Mouse (Mus musculus) adrenal gland, postnatal 25 days (tissue): ENCODE data around the gene Spag7. TPM values are rescaled to one million over a fixed set of nuclear protein-coding genes. Genes with fewer than 3 reads are reported as not detected.

Experiments
- DNase-seq: peaks from one replicate; pipeline ENCODE4 v3.0.0; 2021; ENCODE audit warnings: mixed read lengths
- total RNA-seq: library from RNA; stranded (reverse); gene quantifications from 2 replicates; pipeline ENCODE4 v1.2.3, GENCODE M21; 2021

The Spag7 gene
- total RNA-seq, 1 experiment from 2014 or later = 88.3 TPM

GRCm38 (mm10) chr11:70655571-70656455, 13.4 kb downstream of the Spag7 start:
- DNase-seq = peak; percentile 70

GRCm38 (mm10) chr11:70654923-70655570, 14.2 kb downstream of the Spag7 start:
- peak; percentile 88 for DNase-seq

- peak; percentile 87 for DNase-seq
Observed at GRCm38 (mm10) chr11:70654198-70654922, 14.9 kb downstream of the Spag7 start, which contains the start of gene Pfn1. Gene Pfn1 (minus strand): TSS chr11:70654644.

GRCm38 (mm10) chr11:70653345-70654197, 15.6 kb downstream of the Spag7 start:
- peak; percentile 77 for DNase-seq

GRCm38 (mm10) chr11:70652884-70653344, 16.3 kb downstream of the Spag7 start:
- DNase-seq = no peak

- no peak for DNase-seq
Observed at GRCm38 (mm10) chr11:70652029-70652883, 17.0 kb downstream of the Spag7 start.

- DNase-seq = peak; percentile 57
Observed at GRCm38 (mm10) chr11:70651391-70651790, 17.8 kb downstream of the Spag7 start.

GRCm38 (mm10) chr11:70650322-70651175, 18.7 kb downstream of the Spag7 start:
- no peak for DNase-seq

GRCm38 (mm10) chr11:70649185-70649734, 20.0 kb downstream of the Spag7 start:
- DNase-seq = no peak

GRCm38 (mm10) chr11:70648512-70648911, 20.7 kb downstream of the Spag7 start:
- DNase-seq = no peak

- no peak for DNase-seq
Observed at GRCm38 (mm10) chr11:70647716-70648420, 21.3 kb downstream of the Spag7 start.

- peak; percentile 93 for DNase-seq
Observed at GRCm38 (mm10) chr11:70646691-70647650, 22.2 kb downstream of the Spag7 start, which contains the start of the genes Rnf167 and Slc25a11. Gene Rnf167 (plus strand): TSS chr11:70647235. Gene Slc25a11 (minus strand): TSS chr11:70647479.

GRCm38 (mm10) chr11:70646259-70646555, 23.0 kb downstream of the Spag7 start:
- DNase-seq = no peak

GRCm38 (mm10) chr11:70645461-70646258, 23.6 kb downstream of the Spag7 start:
- no peak for DNase-seq

- no peak for DNase-seq
Observed at GRCm38 (mm10) chr11:70644564-70645103, 24.6 kb downstream of the Spag7 start.

GRCm38 (mm10) chr11:70643051-70643450, 26.2 kb downstream of the Spag7 start:
- DNase-seq = no peak
